Mouse (Mus musculus) gastrocnemius, postnatal 4 days (tissue): Measurements from ENCODE around the gene Espn. TPM values are rescaled to one million over a fixed set of nuclear protein-coding genes. Genes with fewer than 3 reads are reported as not detected.
A peak's percentile ranks its signal among the peaks of the same experiment; 100 is the strongest.

Experiments used
- DNase-seq, 2 experiments: peaks; one replicate each; pipeline ENCODE4 v3.0.0; 2021 to 2022; ENCODE audit warnings: low spot score in 2 of 2, mixed read lengths in 2 of 2
- long read RNA-seq, 2 experiments: library from polyadenylated mRNA; stranded (forward); transcript quantifications; one replicate each; pipeline ENCODE4 v2.0.0; 2021
- total RNA-seq, 2 experiments: library from RNA; stranded (reverse); gene quantifications; 2 replicates each; pipeline ENCODE4 v1.2.3; 2021

Espn gene
- 1 to 10 TPM; 1.5 TPM for total RNA-seq
- long read RNA-seq, experiment 1, partial matches to known transcripts: 1 of 1 reads
- long read RNA-seq, experiment 1, other reads (novel, unspliced or antisense): 0 of 1 reads
- long read RNA-seq, experiment 2: 0 reads

DNA sequence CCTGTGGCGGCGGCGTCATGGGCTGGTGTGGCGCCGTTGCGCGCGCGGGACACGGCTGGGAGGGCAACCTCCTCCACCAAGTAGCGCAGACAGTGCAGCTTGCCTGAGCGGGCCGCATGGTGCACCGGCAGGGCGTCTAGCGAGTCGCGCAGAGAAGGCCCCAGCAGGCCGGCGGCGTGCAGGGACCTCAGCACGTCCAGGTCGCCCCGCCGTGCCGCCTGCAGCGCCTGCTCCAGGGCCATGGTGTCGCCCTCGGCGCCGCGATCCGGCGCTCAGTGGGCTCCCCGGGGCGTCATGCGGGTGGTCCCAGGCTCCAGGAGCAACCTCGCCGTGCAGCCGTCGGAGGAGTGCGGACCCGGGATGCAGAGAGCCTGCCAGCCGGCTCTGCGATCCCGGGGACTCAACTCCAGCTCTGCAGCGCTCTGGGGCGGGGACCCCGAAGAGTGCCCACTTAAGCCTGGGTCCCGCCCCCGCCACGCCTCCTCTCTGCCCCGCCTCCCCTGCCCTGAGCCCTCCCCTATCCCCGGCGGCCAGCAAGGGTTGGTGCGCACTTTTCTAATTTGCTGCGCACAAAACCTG lies at the start of gene Espn:
TSS of gene Espn (minus strand) at position 406 of the 579 bp plus-strand sequence.
- DNase-seq: peak in 1 of 2 experiments; percentile 48

DNA sequence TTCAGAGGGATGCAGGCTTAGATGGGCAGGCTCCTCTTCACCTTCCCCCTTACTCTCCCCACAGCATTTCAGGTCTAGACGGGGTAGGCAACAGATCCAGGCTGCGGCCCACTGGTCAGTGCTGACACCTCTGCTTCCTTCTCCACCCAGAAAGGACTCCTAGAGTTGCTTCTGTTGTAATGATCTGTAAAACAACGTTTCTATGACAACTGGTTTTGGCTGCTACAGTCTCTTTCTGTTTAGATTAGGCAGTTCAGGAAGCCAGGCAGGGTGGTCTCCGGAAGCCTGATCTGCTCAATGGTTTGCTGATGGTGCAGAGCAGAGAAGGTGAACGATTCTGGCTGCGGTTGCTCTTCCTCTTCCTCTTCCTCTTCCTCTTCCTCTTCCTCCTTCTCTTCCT lies 49.3 kb upstream of the Espn start:
- DNase-seq: no peak

DNA sequence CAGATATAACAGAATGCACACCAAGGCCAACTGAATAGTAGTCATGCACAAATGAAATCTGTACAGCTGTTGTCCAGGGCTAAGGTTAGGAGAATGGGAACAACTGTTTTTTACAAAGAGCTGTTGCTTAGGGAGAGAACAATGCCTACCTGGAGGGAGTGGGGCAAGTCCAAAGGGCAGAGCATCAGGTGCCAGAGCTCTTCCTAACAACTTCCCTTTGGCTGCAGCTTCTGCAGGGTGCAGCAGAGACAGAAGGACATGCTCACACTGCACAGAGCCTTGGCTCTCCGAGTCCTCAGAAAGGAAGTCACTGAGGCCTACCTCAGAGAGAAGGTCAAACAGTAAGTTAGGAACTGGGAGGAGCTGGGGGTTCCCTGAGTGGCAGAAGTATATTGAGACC lies 47.4 kb upstream of the Espn start:
- DNase-seq: no peak

DNA sequence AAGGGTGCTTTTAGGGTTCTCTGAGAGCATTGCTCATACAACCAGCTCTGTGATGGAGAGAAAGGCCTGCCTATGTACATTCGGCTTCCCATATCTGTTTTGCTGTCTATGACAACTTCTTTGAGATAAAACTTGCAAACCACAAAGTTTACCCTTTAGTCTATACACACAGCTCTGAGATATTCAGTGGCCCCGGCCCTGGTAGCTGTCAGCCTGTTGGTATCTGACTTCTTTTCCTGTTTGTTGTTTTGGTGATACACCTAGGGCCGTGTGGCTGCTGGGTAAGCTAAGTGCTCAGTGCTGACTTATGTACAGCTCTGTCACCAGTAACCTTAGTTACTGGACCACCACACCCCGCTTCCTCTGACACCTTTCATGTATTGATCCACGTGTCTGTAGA lies 45.4 kb upstream of the Espn start:
- no peak for DNase-seq

DNA sequence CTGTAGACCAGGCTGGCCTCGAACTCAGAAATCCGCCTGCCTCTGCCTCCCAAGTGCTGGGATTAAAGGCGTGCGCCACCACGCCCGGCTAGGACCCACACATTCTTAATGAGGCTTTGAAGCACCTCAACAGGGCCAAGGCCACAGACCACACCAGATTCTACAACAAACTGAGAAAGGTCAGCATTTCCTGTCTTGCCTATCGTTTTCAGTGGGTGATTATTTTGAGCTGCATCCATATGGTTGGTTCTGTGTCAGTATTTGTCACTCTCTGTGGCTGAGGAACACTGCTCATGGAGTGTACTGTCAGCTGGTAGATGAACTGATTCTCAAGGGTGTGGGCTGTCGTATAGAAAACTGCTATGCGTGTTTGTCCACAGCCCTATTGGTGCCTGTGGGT lies 44.1 kb upstream of the Espn start:
- DNase-seq: no peak

DNA sequence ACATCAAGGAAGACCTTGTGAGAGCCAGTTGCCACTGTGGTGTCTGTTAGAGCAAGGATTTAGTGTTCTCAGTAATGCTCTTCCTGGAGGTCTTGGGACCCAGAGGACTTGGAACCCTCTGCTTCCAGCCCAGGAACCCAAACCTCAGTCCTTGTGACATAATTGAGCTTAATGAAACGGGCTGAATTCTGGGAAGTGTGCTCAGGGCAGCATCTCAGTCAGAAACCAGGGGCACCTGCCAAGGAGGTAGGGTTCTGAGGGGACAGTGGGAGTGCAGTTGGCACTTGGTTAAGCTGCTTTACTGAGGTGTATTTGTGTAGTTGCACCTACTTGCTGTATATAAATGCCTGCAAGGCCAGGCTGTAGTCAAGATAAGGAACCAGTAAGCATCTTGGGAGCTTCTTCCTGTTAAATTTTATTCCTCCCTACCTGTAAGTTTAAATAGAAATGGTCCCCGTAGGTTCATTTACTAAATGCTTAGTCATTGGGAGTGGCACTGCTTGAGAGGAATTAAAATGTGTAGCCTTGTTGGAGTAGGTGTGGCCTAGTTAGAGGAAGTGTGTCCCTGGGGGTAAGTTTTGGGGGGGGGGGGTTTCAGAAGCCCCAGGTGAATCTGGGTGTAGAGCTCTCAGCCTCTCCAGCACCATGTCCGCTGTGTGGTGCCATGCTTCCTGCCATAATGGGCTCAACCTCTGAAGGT lies 42.5 kb upstream of the Espn start:
- DNase-seq: no peak

DNA sequence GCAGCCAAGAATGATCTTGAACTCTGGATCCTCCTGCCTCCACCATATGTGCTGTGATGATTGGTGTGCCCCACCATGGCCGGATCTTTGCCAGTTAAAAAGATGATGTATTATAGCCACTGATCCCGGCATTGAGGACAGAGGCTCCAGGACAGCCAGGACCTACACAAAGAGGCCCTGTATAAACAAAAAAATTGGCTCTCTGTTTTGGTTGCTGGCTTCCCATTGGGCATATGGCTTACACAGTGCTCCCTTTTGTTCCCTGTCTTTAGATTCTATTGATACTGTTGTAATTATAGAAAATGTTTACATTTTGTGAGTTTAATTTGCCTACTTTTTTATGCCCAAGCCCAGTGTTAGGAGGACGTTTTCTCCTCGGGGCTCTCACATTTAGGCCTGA lies 40.4 kb upstream of the Espn start:
- DNase-seq: no peak

DNA sequence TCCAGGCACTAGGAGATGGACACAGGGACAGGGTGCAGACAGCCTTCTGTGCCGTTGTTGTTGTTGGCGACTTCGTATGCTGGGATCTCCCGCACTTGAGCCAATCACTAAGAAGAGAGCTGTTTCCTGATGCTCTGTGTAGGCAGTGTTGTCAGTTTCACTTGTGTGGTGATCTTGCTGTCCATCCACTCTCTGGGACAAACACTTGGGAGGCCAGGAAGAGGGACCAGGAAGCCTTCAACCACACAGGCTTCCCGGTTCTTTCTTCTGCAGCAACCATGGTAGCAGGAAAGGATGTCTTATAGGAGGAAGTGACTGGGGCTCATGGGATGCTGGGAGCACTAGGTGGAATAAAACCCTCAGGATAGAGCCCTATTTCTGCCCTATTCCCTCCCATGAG lies 38.5 kb upstream of the Espn start:
- DNase-seq: no peak

DNA sequence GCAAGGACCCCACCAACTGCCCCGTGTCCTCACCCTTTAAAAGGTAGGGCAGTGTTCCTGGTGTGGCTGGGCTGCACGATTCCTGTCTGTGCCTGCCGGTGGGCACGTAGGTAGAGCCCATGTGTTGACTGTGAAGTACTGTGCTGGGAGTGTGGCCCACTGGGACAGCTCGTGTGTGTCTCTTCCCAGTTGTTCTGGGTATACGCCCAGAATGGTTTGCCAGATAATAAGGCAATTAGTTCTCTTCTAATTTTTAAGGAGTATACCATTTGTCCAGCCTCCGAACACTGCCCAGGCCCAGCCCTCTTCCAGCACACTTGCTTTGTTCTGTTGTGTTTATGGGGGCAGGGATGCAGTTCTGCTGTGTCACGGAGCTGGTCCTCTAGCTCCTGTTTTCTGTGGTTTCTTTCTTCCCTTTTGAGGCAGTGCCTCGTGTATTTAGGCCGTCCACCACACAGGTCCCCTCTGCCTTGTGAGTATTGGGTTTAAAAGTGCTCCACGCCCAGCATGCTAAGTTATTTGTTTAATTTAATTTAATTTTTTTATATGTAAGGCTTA lies 38.0 kb upstream of the Espn start:
- DNase-seq: no peak

DNA sequence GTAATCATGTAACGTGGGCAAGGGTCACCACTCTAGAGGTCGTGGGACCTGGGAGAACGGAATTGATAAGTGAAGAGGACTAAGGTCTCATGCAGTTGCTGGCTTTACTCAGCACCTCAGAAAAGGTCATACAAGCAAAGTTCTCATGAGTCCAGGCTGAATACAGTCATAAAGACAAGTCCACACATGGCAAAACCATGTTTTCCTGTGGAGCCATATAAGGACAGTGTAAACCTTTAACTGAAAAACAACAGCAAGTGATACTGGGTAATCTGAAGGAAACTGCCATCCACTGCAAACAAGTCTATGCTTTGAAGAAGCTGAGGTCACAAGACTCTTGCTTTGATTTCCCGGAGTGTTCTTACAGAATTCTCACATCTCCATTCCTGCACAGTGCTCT lies 37.5 kb upstream of the Espn start:
- no peak for DNase-seq

DNA sequence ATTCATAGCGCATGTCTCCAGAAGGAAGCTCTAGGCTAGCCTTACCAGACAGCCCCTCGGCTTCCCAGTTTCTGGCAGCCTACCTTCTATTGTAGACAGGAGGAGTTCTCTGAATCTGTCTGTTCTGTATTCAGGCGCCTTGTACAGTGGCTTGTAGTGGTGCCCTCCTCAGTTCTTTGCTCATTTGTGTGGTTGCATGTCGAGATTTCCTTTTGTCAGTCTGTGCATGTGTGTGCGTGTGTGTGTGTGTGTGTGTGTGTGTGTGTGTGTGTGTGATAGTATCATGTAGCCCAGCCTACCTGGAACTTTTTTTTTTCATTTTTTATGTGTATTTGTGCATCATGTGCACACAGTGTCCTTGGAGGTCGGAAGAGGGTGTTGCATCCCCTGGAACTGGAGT lies 36.9 kb upstream of the Espn start:
- no peak for DNase-seq

DNA sequence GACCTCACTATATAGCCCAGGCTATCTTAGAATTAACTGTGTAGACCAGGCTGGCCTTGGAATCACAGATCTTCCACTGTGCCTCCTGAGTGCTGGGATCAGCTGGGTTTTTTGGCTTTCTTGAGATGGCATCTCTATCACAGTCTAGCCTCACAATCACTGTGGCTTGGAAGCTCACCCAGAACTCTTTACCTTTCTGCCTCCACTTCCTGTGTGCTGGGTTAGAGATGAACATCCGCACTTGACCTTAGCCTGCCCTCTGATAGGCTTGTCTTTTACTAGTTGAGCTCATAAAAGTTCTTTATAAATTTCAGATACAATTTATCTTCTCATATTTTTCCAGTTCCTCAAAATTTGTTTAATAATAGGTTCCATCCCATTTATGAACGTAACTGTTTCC lies 36.5 kb upstream of the Espn start:
- no peak for DNase-seq

DNA sequence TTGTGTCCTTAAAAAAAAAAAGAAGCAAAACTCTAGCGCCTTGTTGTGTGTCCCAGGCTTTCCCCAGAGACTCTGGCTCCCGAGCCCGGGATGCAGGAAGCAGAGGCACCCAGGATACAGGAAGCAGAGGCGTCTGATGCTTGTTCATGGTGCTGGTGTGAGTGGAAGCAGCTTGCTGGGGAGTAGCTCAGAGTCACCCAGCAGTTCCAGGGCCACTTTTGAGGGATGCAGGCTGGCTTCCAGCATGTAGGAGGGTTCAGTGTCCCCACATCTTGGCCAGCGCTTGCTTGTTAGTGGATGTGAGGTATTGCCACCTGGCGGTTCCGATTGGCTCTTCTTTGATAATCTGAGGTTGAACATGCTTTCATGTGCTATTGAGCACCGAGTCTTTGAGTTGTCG lies 35.0 kb upstream of the Espn start:
- DNase-seq: no peak

DNA sequence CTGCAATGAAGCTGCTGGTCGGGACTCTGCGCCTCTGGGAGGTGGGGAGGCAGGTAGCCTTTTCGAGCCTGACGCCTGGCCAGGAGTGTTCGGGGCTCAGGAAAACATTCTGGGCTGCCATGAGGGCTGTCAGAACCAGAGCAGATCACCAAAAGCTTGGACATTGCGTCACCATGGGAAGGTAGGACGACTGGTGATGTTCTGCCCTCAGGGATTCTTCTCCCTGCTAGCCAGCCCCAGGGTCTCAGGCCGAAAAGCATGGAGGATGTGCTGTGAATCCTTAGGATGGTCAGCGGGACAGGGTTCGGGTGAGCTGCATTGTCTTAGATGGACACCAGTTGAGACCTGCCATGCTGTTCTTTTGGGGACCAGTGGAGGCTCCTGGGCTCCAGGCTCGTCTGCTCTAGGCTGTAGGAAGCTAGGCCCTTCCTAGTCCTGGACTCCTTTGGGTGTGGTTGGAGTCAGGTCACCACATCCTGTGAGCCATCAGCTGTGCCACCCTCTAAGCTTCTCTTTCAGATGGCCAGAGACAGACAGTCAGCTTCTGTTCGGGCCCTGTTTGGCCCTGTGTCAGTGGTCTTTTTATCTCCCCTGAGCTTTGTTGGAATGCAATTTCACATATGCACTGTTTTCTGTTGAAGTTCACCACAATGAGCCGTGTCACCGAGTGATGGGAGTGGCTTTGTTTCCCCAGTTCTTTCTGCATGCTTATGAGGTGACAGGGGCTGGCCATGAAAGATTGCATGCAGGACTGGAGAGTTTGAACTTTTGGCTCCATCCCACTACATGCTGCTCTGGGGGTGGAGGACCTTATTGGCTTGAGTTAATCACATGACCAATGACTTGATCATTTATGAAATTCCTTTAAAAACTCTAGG lies 34.3 kb upstream of the Espn start:
- DNase-seq: no peak

DNA sequence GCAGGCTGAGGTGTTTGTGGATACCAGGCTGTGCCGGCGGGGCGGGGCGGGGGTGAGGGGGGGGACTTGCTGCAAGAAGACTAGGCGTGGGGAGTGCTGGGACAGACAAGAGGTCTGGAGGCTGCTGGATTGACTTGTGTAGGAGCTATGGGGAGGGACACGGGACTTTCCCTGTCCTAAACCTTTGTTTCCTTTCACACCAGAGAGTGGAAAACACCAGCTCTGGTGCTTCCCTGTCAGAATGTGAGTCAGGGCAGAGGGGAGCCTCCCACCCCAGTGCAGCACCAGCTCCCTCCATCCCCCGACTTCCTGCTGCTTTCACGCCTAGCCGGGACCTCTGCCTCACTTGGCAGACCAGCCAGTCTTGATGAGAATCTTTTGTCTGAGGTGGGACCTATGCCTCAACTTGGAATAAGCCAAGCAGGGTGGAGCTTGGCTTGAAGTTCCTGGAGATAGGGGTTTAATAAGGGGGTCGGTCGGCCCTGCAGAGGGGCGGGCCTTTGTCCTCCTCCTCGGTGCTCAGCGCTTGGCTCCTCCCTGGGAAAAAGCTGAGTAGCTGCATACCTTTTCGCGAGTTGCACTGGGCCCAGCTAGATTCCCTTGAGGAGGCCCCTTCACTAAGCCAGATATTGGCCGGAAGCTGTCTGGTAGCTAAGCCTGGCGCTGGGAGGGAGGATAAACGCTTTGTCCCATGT lies 33.5 kb upstream of the Espn start:
- DNase-seq: no peak

DNA sequence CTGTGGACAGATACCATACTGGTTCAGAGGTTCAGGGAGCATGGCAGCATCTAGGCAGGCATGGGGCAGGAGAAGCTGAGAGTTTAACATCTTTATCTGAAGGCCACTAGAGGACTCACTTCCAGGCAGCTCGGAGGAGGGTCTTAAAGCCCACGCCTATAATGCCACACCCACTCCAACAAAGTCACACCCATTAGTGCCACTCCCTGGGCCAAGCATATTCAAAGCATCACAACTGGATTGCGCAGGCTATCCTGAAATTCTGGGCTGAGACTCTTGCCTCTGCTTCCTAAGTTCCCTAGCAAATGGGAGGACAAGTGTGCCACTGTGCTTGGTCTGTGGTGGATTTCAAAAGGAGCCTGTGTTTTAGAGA lies 33.0 kb upstream of the Espn start:
- no peak for DNase-seq

DNA sequence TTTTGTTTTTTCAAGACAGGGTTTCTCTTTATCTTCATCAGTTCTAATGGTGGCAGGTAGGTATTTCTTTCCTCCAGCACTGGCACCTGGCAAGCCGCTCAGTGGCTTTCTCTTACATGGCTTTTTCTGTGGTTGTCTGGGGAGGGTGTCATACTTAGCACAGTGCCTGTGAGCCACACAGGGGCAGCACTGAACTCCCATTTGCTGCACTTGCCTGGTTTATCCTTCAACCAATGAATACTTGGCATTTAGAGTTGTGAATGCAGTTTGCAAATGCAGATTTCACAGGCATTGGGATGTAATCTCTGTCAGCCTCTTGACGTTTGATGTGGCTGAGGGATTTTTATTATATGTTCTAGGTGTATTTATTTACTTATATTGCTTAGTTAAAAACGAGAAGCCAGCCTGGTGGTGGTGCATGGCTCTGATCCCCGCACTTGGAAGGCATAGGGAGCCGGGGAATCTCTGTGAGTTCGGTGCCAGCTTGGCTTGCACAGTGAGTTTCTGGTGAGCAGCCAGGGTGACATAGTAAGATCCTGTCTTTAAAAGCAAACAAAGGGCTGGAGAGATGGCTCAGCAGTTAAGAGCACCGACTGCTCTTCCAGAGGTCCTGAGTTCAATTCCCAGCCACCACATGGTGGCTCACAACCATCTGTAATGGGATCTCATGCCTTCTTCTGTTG lies 32.3 kb upstream of the Espn start:
- no peak for DNase-seq

DNA sequence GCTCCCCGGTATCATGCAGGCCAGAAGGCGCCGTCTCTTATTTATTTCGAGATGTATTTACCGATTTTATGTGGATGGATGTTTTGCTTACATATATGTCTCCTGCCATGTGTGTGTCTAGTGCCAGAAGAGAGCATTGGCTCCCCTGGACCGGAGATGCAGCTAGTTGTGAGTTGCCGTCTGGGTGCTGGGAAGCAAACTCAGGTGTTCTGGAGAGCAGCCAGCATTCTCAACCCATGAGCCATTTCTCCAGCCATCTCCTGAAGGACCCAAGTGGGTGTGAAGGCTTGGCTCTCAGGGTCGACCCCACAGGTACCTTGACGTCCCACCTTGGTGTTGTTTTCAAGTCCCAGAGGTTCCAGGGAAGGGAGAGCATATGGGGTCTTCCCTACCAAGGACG lies 30.0 kb upstream of the Espn start:
- DNase-seq: no peak

DNA sequence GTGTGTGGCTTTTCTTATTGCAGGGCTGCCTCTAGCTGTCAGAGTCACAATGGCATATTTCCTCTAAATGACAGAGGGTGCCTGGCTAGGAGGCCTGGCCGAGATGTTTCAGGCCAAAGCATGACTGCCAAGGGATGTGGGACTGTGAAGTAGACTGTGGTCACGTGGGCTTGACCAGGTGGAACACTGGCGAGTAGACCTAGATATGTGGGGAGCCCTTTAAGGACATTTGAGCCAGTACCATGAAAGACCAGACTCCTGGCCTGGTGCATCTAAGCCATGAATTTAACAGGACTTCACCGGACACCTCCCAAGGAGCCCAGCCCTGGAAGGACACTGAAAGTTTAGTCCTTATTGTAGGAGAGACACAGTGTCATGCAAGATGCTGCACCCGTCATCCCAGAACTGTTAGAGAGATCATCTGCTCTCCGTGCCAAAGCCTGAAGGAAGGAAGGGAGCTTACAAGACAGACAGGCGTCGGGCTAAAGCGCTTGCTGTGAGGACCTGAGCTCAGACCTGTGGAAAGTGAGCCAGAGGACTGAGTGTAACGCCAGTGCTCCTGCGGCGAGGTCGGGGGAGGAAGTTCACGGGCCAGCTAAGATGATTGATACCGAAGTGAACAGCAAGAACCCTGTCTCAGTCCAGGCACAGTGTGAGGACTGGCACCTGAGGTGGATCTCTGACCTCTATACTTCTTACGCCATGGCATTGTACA lies 27.9 kb upstream of the Espn start:
- no peak for DNase-seq
